Mouse (Mus musculus): ENCODE results near the gene Tbcc.

DNA sequence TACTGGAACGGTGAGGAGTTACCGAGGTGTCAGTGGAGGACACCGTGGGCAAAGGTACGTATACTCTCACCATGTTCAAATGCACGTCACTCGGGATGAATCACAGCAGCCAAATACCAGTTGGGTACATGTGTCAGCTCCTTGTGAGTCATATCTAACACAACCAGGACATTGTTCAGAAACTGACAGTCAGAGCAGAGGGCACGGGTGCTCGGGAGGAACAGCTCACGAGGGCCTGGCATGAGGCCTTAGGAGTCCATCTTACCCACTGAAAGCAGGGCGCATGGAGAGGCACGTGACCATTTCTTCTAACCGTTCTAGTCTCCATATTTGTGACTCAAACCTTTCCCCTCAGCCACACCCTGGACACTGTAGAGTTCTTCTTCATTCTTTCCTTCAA, 23.6 kb upstream of the Tbcc start:
- TF ChIP-seq GATA1 (IDR thresholded peaks at IDR 0.05; ENCODE audit: low read length) (no peak), TAL1 (IDR thresholded peaks at IDR 0.05; ENCODE audit: low read length) (no peak)
